Mouse (Mus musculus): Measurements from ENCODE around the gene Fut2.

DNA sequence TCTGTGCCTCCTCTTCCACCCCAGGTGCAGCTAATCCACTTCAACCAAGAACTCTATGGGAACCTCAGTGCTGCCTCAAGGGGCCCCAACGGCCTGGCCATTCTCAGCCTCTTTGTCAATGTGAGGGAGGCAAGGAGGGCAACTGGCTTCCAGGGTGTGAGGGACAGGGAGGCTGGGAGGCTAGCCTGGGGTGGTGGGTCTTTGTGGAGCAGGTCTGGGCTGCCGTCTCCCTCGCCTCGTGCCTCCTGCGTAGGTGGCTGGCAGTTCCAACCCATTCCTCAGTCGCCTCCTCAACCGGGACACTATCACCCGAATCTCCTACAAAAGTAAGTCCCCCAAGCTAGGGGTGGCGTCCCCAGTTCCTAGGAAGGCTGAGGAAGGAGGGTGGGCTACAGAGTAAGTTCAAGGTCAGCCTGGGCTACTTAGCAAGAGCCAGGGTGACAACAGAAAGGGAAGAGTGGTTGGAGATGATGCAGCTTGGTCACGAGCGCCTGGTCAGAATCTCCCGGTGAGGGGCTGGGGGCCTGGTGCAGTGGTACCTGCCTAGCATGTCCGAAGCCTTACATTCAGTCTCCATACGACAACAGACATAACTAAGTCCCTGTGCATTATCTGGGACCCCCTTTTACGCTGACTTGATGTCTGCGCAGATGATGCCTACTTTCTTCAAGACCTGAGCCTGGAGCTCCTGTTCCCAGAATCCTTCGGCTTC, 36.8 kb upstream of the Fut2 start:
- TF ChIP-seq CTCF (conservative IDR thresholded peaks at IDR 0.05 in 1 of 2, IDR thresholded peaks at IDR 0.05 in 1 of 2; ENCODE audit: low read depth in 2 of 2, low read length in 2 of 2), result no peak
- no peak for TF ChIP-seq RAD21 (IDR thresholded peaks at IDR 0.05; ENCODE audit: low read depth, low read length)
- no peak for TF ChIP-seq EP300 (IDR thresholded peaks at IDR 0.05; ENCODE audit: low read length)
- no peak for TF ChIP-seq POLR2A (IDR thresholded peaks at IDR 0.05; ENCODE audit: low read depth, low read length)
